Mouse (Mus musculus): Measurements from ENCODE around the gene Lrrk1. TPM values are rescaled to one million over a fixed set of nuclear protein-coding genes. Genes with fewer than 3 reads are reported as not detected.

Gene Lrrk1
- total RNA-seq, 2 experiments from 2014 or later: 4.0 to 5.8 TPM

- DNase-seq (ENCODE audit: low spot score in 2 of 2): no peak
- intact Hi-C loops (cut with DNase I): no loop called here
These were observed 207.3 kb downstream of the Lrrk1 start for GRCm38 (mm10) chr7:66180711-66181365.

GRCm38 (mm10) chr7:66180260-66180659 lies 207.9 kb downstream of the Lrrk1 start:
- intact Hi-C loops (cut with DNase I): no loop called here
- no peak for DNase-seq (ENCODE audit: low spot score in 2 of 2)

GRCm38 (mm10) chr7:66179711-66180110 lies 208.4 kb downstream of the Lrrk1 start:
- intact Hi-C loops (cut with DNase I): loop anchor here (5.0 kb wide), 1 partner anchor 72 kb away; the partner anchor contains the start of gene Chsy1
- DNase-seq (ENCODE audit: low spot score in 2 of 2): no peak

GRCm38 (mm10) chr7:66179120-66179581 lies 209.0 kb downstream of the Lrrk1 start:
- intact Hi-C loops (cut with DNase I): loop anchor here (5.0 kb wide), 1 partner anchor 72 kb away; the partner anchor contains the start of gene Chsy1
- peak; percentile 22 to 32 for DNase-seq (ENCODE audit: low spot score in 2 of 2)

GRCm38 (mm10) chr7:66178101-66178500 lies 210.0 kb downstream of the Lrrk1 start:
- intact Hi-C loops (cut with DNase I): loop anchor here (5.0 kb wide), 1 partner anchor 71 kb away; the partner anchor contains the start of gene Chsy1
- DNase-seq (ENCODE audit: low spot score in 2 of 2): no peak

- intact Hi-C loops (cut with DNase I): loop anchor here (5.0 kb wide), 1 partner anchor 70 kb away; the partner anchor contains the start of gene Chsy1
These were observed 211.2 kb downstream of the Lrrk1 start for GRCm38 (mm10) chr7:66176929-66177328.

More at GRCm38 (mm10) chr7:66176929-66177328, 211.2 kb downstream of the Lrrk1 start:
- DNase-seq (ENCODE audit: low spot score in 2 of 2): no peak

Small RNA genes lying within 50 kb of the gene (microRNA-seq; reads per million reads assigned to microRNA genes)
- gene Mir7057: not detected

Other genes with a start within 250 kb of the Lrrk1 start
- not detected for gene Gm10974, start 22.4 kb downstream of the Lrrk1 start, total RNA-seq (2021)
- gene Aldh1a3, start 39.2 kb upstream of the Lrrk1 start, total RNA-seq (2021): 1 to 10 TPM in 1 of 2 experiments, under 1 TPM in 1; 0.95 to 1.4 TPM

Measured in left cerebral cortex, postnatal 36 days (tissue).